8 mouse cellular contexts compared by ENCODE assay signal in genomic region chr11:98681786-98682745, GRCm38 (mm10). TPM values are rescaled to one million over a fixed set of nuclear protein-coding genes. Genes with fewer than 3 reads are reported as not detected.
A peak's percentile ranks its signal among the peaks of the same experiment; 100 is the strongest.
DNase-seq lines count a peak whose midpoint lies in the region; ATAC-seq and TF ChIP-seq lines count a peak whose summit lies in the region.

TSS of gene Psmd3 (plus strand) at chr11:98682554.

- H3K4me2 ChIP-seq in heart, embryonic 15.5 days, result peak within 1 kb of the TSS; percentile 83
- peak within 1 kb of the TSS; percentile 84 for H3K4me2 ChIP-seq in liver, embryonic 14.5 days (ENCODE audit: low read depth)
- peak within 1 kb of the TSS; percentile 61 for H3K4me2 ChIP-seq in neural tube, embryonic 11.5 days (ENCODE audit: low read depth)
- H3K4me2 ChIP-seq in stomach, postnatal 0 days (replicated peaks; ENCODE audit: low read depth), result peak within 1 kb of the TSS; percentile 53

- 6% methylated on average over 45 of the region's 45 CpGs for WGBS in forebrain, embryonic 10.5 days
- WGBS in heart, embryonic 15.5 days, result 5% methylated on average over 45 of the region's 45 CpGs
- WGBS in liver, embryonic 14.5 days (ENCODE audit: insufficient replicate concordance), result 3% methylated on average over 45 of the region's 45 CpGs
- WGBS in neural tube, embryonic 11.5 days, result 6% methylated on average over 45 of the region's 45 CpGs
- 3% methylated on average over 45 of the region's 45 CpGs for WGBS in stomach, postnatal 0 days

- peak within 1 kb of the TSS; percentile 100 for H3K4me3 ChIP-seq in forebrain, embryonic 10.5 days
- peak within 1 kb of the TSS; percentile 100 for H3K4me3 ChIP-seq in heart, embryonic 15.5 days
- peak within 1 kb of the TSS; percentile 84 to 99 for H3K4me3 ChIP-seq in liver, embryonic 14.5 days (ENCODE audit: insufficient read depth in 1 of 2, low read depth in 2 of 2, low read length in 2 of 2)
- peak within 1 kb of the TSS; percentile 88 for H3K4me3 ChIP-seq in neural tube, embryonic 11.5 days (ENCODE audit: low read depth, low read length)
- H3K4me3 ChIP-seq in stomach, postnatal 0 days (ENCODE audit: low read depth, low read length), result peak within 1 kb of the TSS; percentile 92

- H3K9ac ChIP-seq in heart, embryonic 15.5 days, result peak within 1 kb of the TSS; percentile 100
- H3K9ac ChIP-seq in liver, embryonic 14.5 days (replicated peaks), result peak within 1 kb of the TSS; percentile 99
- H3K9ac ChIP-seq in neural tube, embryonic 11.5 days (ENCODE audit: low read length), result peak within 1 kb of the TSS; percentile 98
- peak within 1 kb of the TSS; percentile 99 for H3K9ac ChIP-seq in stomach, postnatal 0 days (ENCODE audit: low read length)

- H3K4me1 ChIP-seq in forebrain, embryonic 10.5 days, result peaks cover 24% of the 10 kb centered on the region
- peaks cover 16% of the 10 kb centered on the region for H3K4me1 ChIP-seq in heart, embryonic 15.5 days (replicated peaks)
- H3K4me1 ChIP-seq in liver, embryonic 14.5 days (replicated peaks; ENCODE audit: control insufficient read depth in 2 of 2, insufficient read depth in 2 of 2, low read length in 1 of 2), result peaks cover 6 to 10% of the 10 kb centered on the region in 2 experiments; a peak in 3 of 4 replicates
- H3K4me1 ChIP-seq in neural tube, embryonic 11.5 days (ENCODE audit: control insufficient read depth, insufficient read depth, low read length), result peaks cover 5% of the 10 kb centered on the region
- no peaks in the 10 kb centered on the region for H3K4me1 ChIP-seq in stomach, postnatal 0 days (replicated peaks; ENCODE audit: control insufficient read depth, insufficient read depth)

- peak; percentile 38; the same call in 1 of the 2 replicates for TF ChIP-seq EP300 in liver, embryonic 14.5 days (IDR thresholded peaks at IDR 0.05; ENCODE audit: low read depth)
- TF ChIP-seq EP300 in stomach, postnatal 0 days (optimal IDR thresholded peaks at IDR 0.05), result no peak

- no peak for TF ChIP-seq CTCF in liver, embryonic 14.5 days (IDR thresholded peaks at IDR 0.05; ENCODE audit: low read depth)
- TF ChIP-seq CTCF in stomach, postnatal 0 days (IDR thresholded peaks at IDR 0.05; ENCODE audit: low read depth), result peak; percentile 70

- no peaks in the 10 kb centered on the region for H3K27me3 ChIP-seq in forebrain, embryonic 10.5 days (ENCODE audit: poor library complexity, severe bottlenecking)
- no peaks in the 10 kb centered on the region for H3K27me3 ChIP-seq in heart, embryonic 15.5 days
- H3K27me3 ChIP-seq in liver, embryonic 14.5 days (ENCODE audit: control insufficient read depth, insufficient read depth, low read length), result no peaks in the 10 kb centered on the region
- no peaks in the 10 kb centered on the region for H3K27me3 ChIP-seq in neural tube, embryonic 11.5 days (ENCODE audit: control insufficient read depth, insufficient read depth, low read length)
- H3K27me3 ChIP-seq in stomach, postnatal 0 days (ENCODE audit: control insufficient read depth, insufficient read depth, low read length), result no peaks in the 10 kb centered on the region

- H3K27ac ChIP-seq in forebrain, embryonic 10.5 days, result peak within 1 kb of the TSS; percentile 95
- peak within 1 kb of the TSS; percentile 86 for H3K27ac ChIP-seq in heart, embryonic 15.5 days
- H3K27ac ChIP-seq in liver, embryonic 14.5 days, result peak within 1 kb of the TSS; percentile 72
- peak within 1 kb of the TSS; percentile 67; the same call in 1 of the 2 replicates for H3K27ac ChIP-seq in neural tube, embryonic 11.5 days (ENCODE audit: low read depth, low read length)
- peak within 1 kb of the TSS; percentile 85 for H3K27ac ChIP-seq in stomach, postnatal 0 days (replicated peaks)

- peak; percentile 92 for ATAC-seq in heart, embryonic 15.5 days (replicated peaks; ENCODE audit: insufficient number of reproducible peaks, insufficient read depth, low FRiP score, low read depth)
- ATAC-seq in liver, embryonic 14.5 days (ENCODE audit: insufficient read depth), result peak; percentile 94
- peak; percentile 95 for ATAC-seq in neural tube, embryonic 11.5 days (ENCODE audit: insufficient read depth, low FRiP score, low TSS enrichment)
- peak; percentile 95 for ATAC-seq in stomach, postnatal 0 days (ENCODE audit: low FRiP score, low TSS enrichment)

- peak; percentile 94 to 99 for DNase-seq in CD8-positive naive resting alpha-beta T cell, adult 2 months (ENCODE audit: low read depth in 2 of 2, low spot score in 2 of 2)
- peak; percentile 97 for DNase-seq in c-Kit-positive CD71-negative TER-119-negative erythroid progenitor cells, embryonic 14.5 days (ENCODE audit: low read depth)
- peak; percentile 99 for DNase-seq in forebrain, embryonic 10.5 days (ENCODE audit: extremely low spot score, low spot score)
- DNase-seq in kidney, postnatal 25 days, result peak; percentile 96 to 97
- DNase-seq in liver, embryonic 14.5 days (ENCODE audit: low read depth in 3 of 3, low spot score in 3 of 3), result peak; percentile 95 to 98 (median 96)
- DNase-seq in neural tube, embryonic 11.5 days (ENCODE audit: low spot score), result peak; percentile 97
- DNase-seq in stomach, postnatal 0 days (ENCODE audit: low spot score), result peak; percentile 97

- peaks cover 29% of the 10 kb centered on the region for H3K36me3 ChIP-seq in forebrain, embryonic 10.5 days (replicated peaks)
- H3K36me3 ChIP-seq in heart, embryonic 15.5 days, result peaks cover 20% of the 10 kb centered on the region
- H3K36me3 ChIP-seq in liver, embryonic 14.5 days (replicated peaks; ENCODE audit: control insufficient read depth, insufficient read depth, low read depth), result peaks cover 19% of the 10 kb centered on the region
- peaks cover 8% of the 10 kb centered on the region for H3K36me3 ChIP-seq in neural tube, embryonic 11.5 days (ENCODE audit: control insufficient read depth, insufficient read depth, low read length)
- peaks cover 15% of the 10 kb centered on the region for H3K36me3 ChIP-seq in stomach, postnatal 0 days (ENCODE audit: control insufficient read depth, insufficient read depth, low read length)

- H3K9me3 ChIP-seq in forebrain, embryonic 10.5 days, result no peaks in the 10 kb centered on the region
- no peaks in the 10 kb centered on the region for H3K9me3 ChIP-seq in heart, embryonic 15.5 days (replicated peaks)
- no peaks in the 10 kb centered on the region for H3K9me3 ChIP-seq in liver, embryonic 14.5 days (ENCODE audit: control insufficient read depth, low read length)
- no peaks in the 10 kb centered on the region for H3K9me3 ChIP-seq in neural tube, embryonic 11.5 days (ENCODE audit: control insufficient read depth, low read length)
- H3K9me3 ChIP-seq in stomach, postnatal 0 days (ENCODE audit: control insufficient read depth, low read length), result no peaks in the 10 kb centered on the region

RNA-seq across cellular contexts. Expression of gene Psmd3, which starts in this region (rescaled TPM):
- 255 and 259 TPM in 2 replicates for polyA plus RNA-seq in forebrain, embryonic 10.5 days (2016; fragmentation: Nextera tagmentation; extraction: Ambion mirVana)
- 141 and 177 TPM in 2 replicates for polyA plus RNA-seq in heart, embryonic 15.5 days (2015; fragmentation: Nextera tagmentation; extraction: Ambion mirVana)
- polyA plus RNA-seq in liver, embryonic 14.5 days (2012; rRNA removed), result 73.6 and 75.7 TPM in 2 replicates
- polyA plus RNA-seq in liver, embryonic 14.5 days (2014; fragmentation: Nextera tagmentation; extraction: Ambion mirVana), result 55.3 and 67.1 TPM in 2 replicates
- polyA plus RNA-seq in neural tube, embryonic 11.5 days (2014; fragmentation: Nextera tagmentation; extraction: Ambion mirVana), result 172 TPM in 2 replicates
- polyA plus RNA-seq in stomach, postnatal 0 days (2015; fragmentation: Nextera tagmentation; extraction: Ambion mirVana), result 120 and 122 TPM in 2 replicates

Comparison
In these comparisons a context has a peak if more than half of its experiments do, and no peak if none do; other contexts are left out.
1. Peak in every context shown above with its lines: DNase-seq, ATAC-seq, H3K4me3 ChIP-seq and H3K27ac ChIP-seq.